Mouse (Mus musculus) MEL (cell line): ENCODE results near the gene Zfp420. TPM values are rescaled to one million over a fixed set of nuclear protein-coding genes. Genes with fewer than 3 reads are reported as not detected.

Experiments used
- DNase-seq: peaks from one replicate; pipeline ENCODE4 v3.0.0; 2011; ENCODE audit warnings: low read depth, low spot score
- H3K27ac ChIP-seq: 2 replicates; pipeline ENCODE4 v1.5.1; 2012; ENCODE audit warnings: low read depth, mild to moderate bottlenecking, control low read depth, low read length, moderate library complexity; ENCODE audit not compliant: control insufficient read depth
- H3K27me3 ChIP-seq, 2 experiments: fragments of 150-350 bp in 1 of 2; sonication (generic) in 1 of 2; 2 replicates each; pipeline ENCODE4 v1.6.1; 2012; ENCODE audit warnings: low read length in 2 of 2, mild to moderate bottlenecking in 2 of 2, improper control_type of control experiment in 1 of 2, moderate library complexity in 1 of 2; ENCODE audit not compliant: insufficient read depth in 2 of 2, control insufficient read depth in 1 of 2
- H3K36me3 ChIP-seq, 2 experiments: 2 replicates each; pipeline ENCODE4 v1.6.1; 2012 to 2014; ENCODE audit warnings: low read length in 2 of 2, improper control_type of control experiment in 1 of 2, inconsistent platforms in 1 of 2, mild to moderate bottlenecking in 1 of 2; ENCODE audit not compliant: insufficient read depth in 2 of 2, control insufficient read depth in 1 of 2
- H3K4me1 ChIP-seq, 2 experiments: fragments of 150-350 bp in 1 of 2; sonication (generic) in 1 of 2; 2 replicates each; pipeline ENCODE4 v1.6.1; 2012; ENCODE audit warnings: low read length in 2 of 2, improper control_type of control experiment in 1 of 2, mild to moderate bottlenecking in 1 of 2; ENCODE audit not compliant: insufficient read depth in 2 of 2, control insufficient read depth in 1 of 2
- H3K4me3 ChIP-seq, 2 experiments: fragments of 150-350 bp in 1 of 2; sonication (generic) in 1 of 2; 2 replicates each; pipeline ENCODE4 v1.5.1; 2012; ENCODE audit warnings: low read depth in 2 of 2, low read length in 2 of 2, mild to moderate bottlenecking in 2 of 2, moderate library complexity in 2 of 2, control low read depth in 1 of 2, improper control_type of control experiment in 1 of 2; ENCODE audit not compliant: control insufficient read depth in 1 of 2, insufficient read depth in 1 of 2
- H3K79me2 ChIP-seq: 2 replicates; pipeline ENCODE4 v1.6.1; 2012; ENCODE audit warnings: mild to moderate bottlenecking, low read length, moderate library complexity; ENCODE audit not compliant: control insufficient read depth, poor library complexity, insufficient read depth
- H3K9ac ChIP-seq: 2 replicates; pipeline ENCODE4 v1.6.1; 2012; ENCODE audit warnings: low read depth, mild to moderate bottlenecking, control low read depth, low read length, moderate library complexity; ENCODE audit not compliant: control insufficient read depth, poor library complexity, severe bottlenecking
- H3K9me3 ChIP-seq: fragments of 150-350 bp; sonication (generic); replicated peaks from 2 replicates; pipeline ENCODE4 v1.6.1; 2012; ENCODE audit warnings: mild to moderate bottlenecking, low read length, improper control_type of control experiment, moderate library complexity; ENCODE audit not compliant: insufficient read depth
- BHLHE40 ChIP-seq: IDR thresholded peaks from 2 replicates; pipeline ENCODE4 v1.6.1; 2012; ENCODE audit warnings: low read depth, mild to moderate bottlenecking, inconsistent platforms, low read length, improper control_type of control experiment, borderline replicate concordance
- CHD2 ChIP-seq: IDR thresholded peaks from 2 replicates; pipeline ENCODE4 v1.6.1; 2011; ENCODE audit warnings: low read length, improper control_type of control experiment
- ELF1 ChIP-seq: IDR thresholded peaks from 2 replicates; pipeline ENCODE4 v1.6.1; 2014; ENCODE audit warnings: low read depth, mild to moderate bottlenecking, inconsistent platforms, low read length, improper control_type of control experiment, moderate library complexity
- EP300 ChIP-seq, 2 experiments: IDR thresholded peaks; 2 replicates each; pipeline ENCODE4 v1.6.1; 2011; ENCODE audit warnings: improper control_type of control experiment in 2 of 2, low read length in 2 of 2, low read depth in 1 of 2, mild to moderate bottlenecking in 1 of 2
- ETS1 ChIP-seq: IDR thresholded peaks from 2 replicates; pipeline ENCODE4 v1.6.1; 2012; ENCODE audit warnings: low read depth, mild to moderate bottlenecking, inconsistent platforms, low read length, improper control_type of control experiment, moderate library complexity
- GATA1 ChIP-seq: IDR thresholded peaks from 2 replicates; pipeline ENCODE4 v1.6.1; 2011; ENCODE audit warnings: low read depth, low read length, improper control_type of control experiment
- HCFC1 ChIP-seq: IDR thresholded peaks from 2 replicates; pipeline ENCODE4 v1.6.1; 2012; ENCODE audit warnings: low read depth, mild to moderate bottlenecking, inconsistent platforms, low read length, improper control_type of control experiment, moderate library complexity
- JUND ChIP-seq: IDR thresholded peaks from 2 replicates; pipeline ENCODE4 v1.6.1; 2011; ENCODE audit warnings: low read depth, mild to moderate bottlenecking, improper control_type of control experiment, low read length
- KAT2A ChIP-seq: conservative IDR thresholded peaks from 2 replicates; pipeline ENCODE4 v1.6.1; 2012; ENCODE audit warnings: low read depth, low read length, improper control_type of control experiment, inconsistent platforms
- MAX ChIP-seq: IDR thresholded peaks from 2 replicates; pipeline ENCODE4 v1.6.1; 2011; ENCODE audit warnings: low read length, improper control_type of control experiment
- MAZ ChIP-seq: IDR thresholded peaks from 2 replicates; pipeline ENCODE4 v1.6.1; 2012; ENCODE audit warnings: low read depth, mild to moderate bottlenecking, inconsistent platforms, low read length, improper control_type of control experiment
- MEF2A ChIP-seq: IDR thresholded peaks from 2 replicates; pipeline ENCODE4 v1.6.1; 2014; ENCODE audit warnings: low read depth, mild to moderate bottlenecking, inconsistent platforms, low read length, improper control_type of control experiment; ENCODE audit not compliant: poor library complexity, insufficient replicate concordance, severe bottlenecking; ENCODE audit errors: extremely low read depth
- MXI1 ChIP-seq: IDR thresholded peaks from 2 replicates; pipeline ENCODE4 v1.6.1; 2011; ENCODE audit warnings: mild to moderate bottlenecking, low read depth, low read length, improper control_type of control experiment
- MYB ChIP-seq: IDR thresholded peaks from 2 replicates; pipeline ENCODE4 v1.6.1; 2011; ENCODE audit warnings: mild to moderate bottlenecking, low read depth, low read length, improper control_type of control experiment
- NELFE ChIP-seq: IDR thresholded peaks from 2 replicates; pipeline ENCODE4 v1.6.1; 2011; ENCODE audit warnings: low read depth, low read length, improper control_type of control experiment
- POLR2AphosphoS2 ChIP-seq: IDR thresholded peaks from 2 replicates; pipeline ENCODE4 v1.6.1; 2011; ENCODE audit warnings: low read length, improper control_type of control experiment
- POLR2AphosphoS5 ChIP-seq: IDR thresholded peaks from 2 replicates; pipeline ENCODE4 v1.6.1; 2012; ENCODE audit warnings: low read depth, borderline replicate concordance, mild to moderate bottlenecking, inconsistent platforms, low read length, moderate library complexity, mixed read lengths
- RAD21 ChIP-seq: IDR thresholded peaks from 2 replicates; pipeline ENCODE4 v1.6.1; 2011; ENCODE audit warnings: mild to moderate bottlenecking, low read depth, low read length, improper control_type of control experiment
- RCOR1 ChIP-seq: IDR thresholded peaks from 2 replicates; pipeline ENCODE4 v1.6.1; 2012; ENCODE audit warnings: low read depth, mild to moderate bottlenecking, inconsistent platforms, low read length, improper control_type of control experiment
- SIN3A ChIP-seq: IDR thresholded peaks from 2 replicates; pipeline ENCODE4 v1.6.1; 2012; ENCODE audit warnings: low read length, improper control_type of control experiment, inconsistent platforms
- SMC3 ChIP-seq: IDR thresholded peaks from 2 replicates; pipeline ENCODE4 v1.6.1; 2011; ENCODE audit warnings: low read depth, low read length, improper control_type of control experiment
- TBP ChIP-seq: IDR thresholded peaks from 2 replicates; pipeline ENCODE4 v1.8.0; 2011; ENCODE audit warnings: low read depth, low read length, improper control_type of control experiment
- TCF12 ChIP-seq: IDR thresholded peaks from 2 replicates; pipeline ENCODE4 v1.6.1; 2014; ENCODE audit warnings: low read depth, mild to moderate bottlenecking, inconsistent platforms, low read length, improper control_type of control experiment, moderate library complexity
- UBTF ChIP-seq: IDR thresholded peaks from 2 replicates; pipeline ENCODE4 v1.6.1; 2012; ENCODE audit warnings: low read depth, mild to moderate bottlenecking, inconsistent platforms, low read length, improper control_type of control experiment, moderate library complexity, borderline replicate concordance; ENCODE audit not compliant: insufficient read depth
- USF1 ChIP-seq: IDR thresholded peaks from 2 replicates; pipeline ENCODE4 v1.6.1; 2014; ENCODE audit warnings: low read depth, mild to moderate bottlenecking, inconsistent platforms, low read length, improper control_type of control experiment, moderate library complexity
- ZC3H11A ChIP-seq: IDR thresholded peaks from 2 replicates; pipeline ENCODE4 v1.6.1; 2012; ENCODE audit warnings: low read depth, mild to moderate bottlenecking, inconsistent platforms, low read length, improper control_type of control experiment
- ZKSCAN1 ChIP-seq: IDR thresholded peaks from 2 replicates; pipeline ENCODE4 v1.6.1; 2012; ENCODE audit warnings: low read depth, mild to moderate bottlenecking, inconsistent platforms, low read length, improper control_type of control experiment, moderate library complexity
- ZNF384 ChIP-seq: IDR thresholded peaks from 2 replicates; pipeline ENCODE4 v1.6.1; 2012; ENCODE audit warnings: low read depth, mild to moderate bottlenecking, inconsistent platforms, low read length, improper control_type of control experiment
- polyA plus RNA-seq, 2 experiments: library from polyadenylated mRNA; stranded (reverse) in 1 of 2; unstranded in 1 of 2; fragments of >175 nt in 1 of 2; fragments of >200 nt in 1 of 2; gene quantifications; 2 replicates each; pipeline versions ENCODE4 v1.2.1 to v1.2.4; 2012; ENCODE audit warnings: low replicate concordance in 2 of 2, low read depth in 1 of 2; ENCODE audit not compliant: insufficient read length in 2 of 2, insufficient read depth in 1 of 2, missing spikeins in 1 of 2
- total RNA-seq: library from RNA; depleted of rRNA; stranded (reverse); fragments of 300-350 nt; gene quantifications from 2 replicates; pipeline ENCODE4 v1.2.3, GENCODE M21; 2012

The Zfp420 gene
- total and polyA plus RNA-seq, 3 experiments, result 3.2 to 4.2 TPM; not detected in 1

GRCm38 (mm10) chr7:29815061-29815784, 44.6 kb upstream of the Zfp420 start:
- Histone ChIP-seq H3K79me2 (0 out of 2 replicates have a peak, but pooled peaks cover 2% of the 10 kb centered on the region), H3K27ac (peak overlapping the region; percentile 59), H3K36me3 (peaks cover 0 to 8% of the 10 kb centered on the region in 2 experiments; a peak in 2 of 4 replicates), H3K9me3 (no peaks in the 10 kb centered on the region), H3K4me3 (peak overlapping the region; percentile 88 to 91), H3K4me1 (peaks cover 6% of the 10 kb centered on the region in 2 experiments), H3K9ac (peak overlapping the region; percentile 66), H3K27me3 (no peaks in the 10 kb centered on the region)
- peak; percentile 78 for TF ChIP-seq ZNF384
- TF ChIP-seq GATA1, result 0 out of 2 replicates have a peak, but pooled peaks have one; percentile 29
- no peak for TF ChIP-seq RAD21
- TF ChIP-seq MAX, result 0 out of 2 replicates have a peak, but pooled peaks have one; percentile 26
- TF ChIP-seq MAZ, result peak; percentile 45; the same call in 1 of the 2 replicates
- DNase-seq, result peak; percentile 54

- H3K27me3 ChIP-seq, result no peaks in the 10 kb centered on the region
- peak within 1 kb of the TSS; percentile 85 for H3K27ac ChIP-seq
- H3K4me1 ChIP-seq, result peaks cover 6% of the 10 kb centered on the region in 2 experiments
- peak within 1 kb of the TSS; percentile 88 to 91 for H3K4me3 ChIP-seq
- H3K9ac ChIP-seq, result peak within 1 kb of the TSS; percentile 78
- H3K36me3 ChIP-seq, result peaks cover 0 to 8% of the 10 kb centered on the region in 2 experiments; a peak in 2 of 4 replicates
- no peaks in the 10 kb centered on the region for H3K9me3 ChIP-seq
- DNase-seq, result peak; percentile 98
- 0 out of 2 replicates have a peak, but pooled peaks cover 2% of the 10 kb centered on the region for H3K79me2 ChIP-seq
- TF ChIP-seq MYB, result no peak
- no peak for TF ChIP-seq ZC3H11A
- peak; percentile 10 for TF ChIP-seq TBP
- peak; percentile 46; the same call in 1 of the 2 replicates for TF ChIP-seq TCF12
- TF ChIP-seq KAT2A, result peak; percentile 78; the same call in 1 of the 2 replicates
- TF ChIP-seq ELF1, result peak; percentile 83
- TF ChIP-seq SMC3, result no peak
- no peak for TF ChIP-seq BHLHE40
- peak; percentile 95 for TF ChIP-seq SIN3A
- no peak for TF ChIP-seq POLR2AphosphoS2
- TF ChIP-seq MAX, result peak; percentile 74
- no peak for TF ChIP-seq UBTF
- TF ChIP-seq HCFC1, result peak; percentile 98
- TF ChIP-seq POLR2AphosphoS5, result no peak
- peak; percentile 59; the same call in 1 of the 2 replicates for TF ChIP-seq USF1
- peak; percentile 72 for TF ChIP-seq NELFE
- no peak for TF ChIP-seq RAD21
- peak; percentile 35; the same call in 1 of the 2 replicates for TF ChIP-seq RCOR1
- TF ChIP-seq ZKSCAN1, result no peak
- 0 out of 2 replicates have a peak, but pooled peaks have one; percentile 44 for TF ChIP-seq GATA1
- no peak for TF ChIP-seq JUND
- peak; percentile 49; the same call in 1 of the 2 replicates for TF ChIP-seq ETS1
- TF ChIP-seq EP300 (IDR thresholded peaks at IDR 0.05; ENCODE audit: low read depth in 1 of 2, low read length in 2 of 2), result no peak
- peak; percentile 90 for TF ChIP-seq MXI1
- TF ChIP-seq ZNF384, result no peak
- TF ChIP-seq CHD2, result no peak
- TF ChIP-seq MEF2A, result no peak
- no peak for TF ChIP-seq MAZ
Observed at GRCm38 (mm10) chr7:29815910-29816429, 43.8 kb upstream of the Zfp420 start, which contains the start of gene Zfp790. Gene Zfp790, plus strand, starts transcription at chr7:29816114.
